Mouse (Mus musculus) limb, embryonic 12.5 days (tissue): ENCODE results near the gene Cda. TPM values are rescaled to one million over a fixed set of nuclear protein-coding genes. Genes with fewer than 3 reads are reported as not detected.

Source experiments
- ATAC-seq: fragments of 200-750 bp; cut with Nextera tagmentation; 2 replicates; pipeline ENCODE4 v1.8.0; 2017; ENCODE audit warnings: low read depth, moderate TSS enrichment; ENCODE audit not compliant: insufficient number of reproducible peaks, insufficient read depth, low FRiP score, low TSS enrichment
- H3K27ac ChIP-seq: fragments of 300-500 bp; sonication (generic); 2 replicates; pipeline ENCODE4 v1.5.1; 2016; ENCODE audit warnings: mild to moderate bottlenecking, moderate library complexity
- H3K27me3 ChIP-seq: fragments of 300-500 bp; sonication (generic); 2 replicates; pipeline ENCODE4 v1.6.1; 2016; ENCODE audit warnings: mild to moderate bottlenecking, moderate library complexity
- H3K36me3 ChIP-seq: fragments of 300-500 bp; sonication (generic); 2 replicates; pipeline ENCODE4 v1.6.1; 2016; ENCODE audit warnings: mild to moderate bottlenecking, moderate library complexity
- H3K4me1 ChIP-seq: fragments of 300-500 bp; sonication (generic); replicated peaks from 2 replicates; pipeline ENCODE4 v1.6.1; 2016
- H3K4me2 ChIP-seq: fragments of 300-500 bp; sonication (generic); 2 replicates; pipeline ENCODE4 v1.6.1; 2016; ENCODE audit warnings: mild to moderate bottlenecking, moderate library complexity
- H3K4me3 ChIP-seq: fragments of 300-500 bp; sonication (generic); replicated peaks from 2 replicates; pipeline ENCODE4 v1.5.1; 2016; ENCODE audit warnings: mild to moderate bottlenecking
- H3K9ac ChIP-seq: fragments of 300-500 bp; sonication (generic); replicated peaks from 2 replicates; pipeline ENCODE4 v1.6.1; 2016; ENCODE audit warnings: mild to moderate bottlenecking, moderate library complexity
- H3K9me3 ChIP-seq: fragments of 300-500 bp; sonication (generic); 2 replicates; pipeline ENCODE4 v1.6.1; 2016; ENCODE audit warnings: mild to moderate bottlenecking, moderate library complexity
- WGBS: fragments of 180-500 bp; shearing (Covaris S2); methylation state at CpG from one replicate; pipeline ENCODE4 v1.1.7; 2016; 5-methylcytosine and 5-hydroxymethylcytosine counted together
- polyA plus RNA-seq: library from polyadenylated mRNA; unstranded; fragments of >200 nt; fragmentation: Nextera tagmentation; extraction: Ambion mirVana; gene quantifications from 2 replicates; pipeline ENCODE4 v1.2.1, GENCODE M21; 2016

Gene Cda
- polyA plus RNA-seq, 1 experiment from 2014 or later = 4.0 TPM

DNA sequence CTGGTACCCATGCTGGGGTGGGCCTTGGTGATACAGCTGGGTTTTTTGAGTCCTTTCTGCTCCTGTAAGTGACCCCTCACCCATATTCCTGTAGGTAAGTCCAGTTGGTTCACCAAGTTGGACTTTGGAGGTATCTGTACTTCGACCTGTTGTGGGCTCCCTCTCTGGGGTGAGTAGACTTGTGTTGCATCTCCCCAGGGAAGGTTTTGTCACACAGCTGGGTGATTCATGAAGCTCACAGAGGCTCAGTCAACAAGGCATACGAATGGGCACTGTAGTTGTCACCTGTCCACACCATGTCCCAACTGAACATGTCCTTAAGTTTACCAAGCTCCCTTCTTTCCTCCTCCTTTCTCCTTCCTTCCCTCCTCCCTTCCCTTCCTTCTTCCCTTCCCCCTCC is 1.2 kb downstream of the Cda start:
- H3K4me3 ChIP-seq = no peak overlapping the region
- H3K27me3 ChIP-seq = peaks cover 44% of the 10 kb centered on the region
- 77% methylated on average over 2 of the region's 2 CpGs for WGBS
- no peak overlapping the region for H3K4me2 ChIP-seq
- H3K27ac ChIP-seq = no peak overlapping the region
- no peak for ATAC-seq
- H3K9me3 ChIP-seq = no peaks in the 10 kb centered on the region
- H3K36me3 ChIP-seq = no peaks in the 10 kb centered on the region
- H3K4me1 ChIP-seq = peaks cover 11% of the 10 kb centered on the region; the same call in 1 of the 2 replicates
- H3K9ac ChIP-seq = no peak overlapping the region

DNA sequence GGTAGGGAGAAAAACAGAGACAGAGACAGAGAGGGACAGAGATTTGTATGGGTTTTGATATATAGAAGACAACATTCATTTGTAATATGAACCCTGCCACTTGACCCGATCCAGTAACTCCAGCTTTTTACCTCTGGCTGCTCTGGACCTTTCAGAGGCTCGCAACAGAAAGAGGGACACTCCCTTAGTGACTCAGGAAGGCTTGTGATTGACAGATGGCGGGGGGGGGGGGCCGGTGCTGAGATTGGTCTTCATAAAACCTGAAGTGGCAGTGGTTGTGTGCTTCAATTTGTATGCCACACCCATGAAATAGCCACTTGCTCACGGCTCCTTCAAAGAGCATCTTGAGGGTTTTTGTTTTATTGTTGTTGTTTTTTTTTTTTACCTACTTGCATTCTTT is 4.3 kb downstream of the Cda start:
- no peak overlapping the region for H3K9ac ChIP-seq
- WGBS = 48% methylated on average over 5 of the region's 5 CpGs
- H3K4me3 ChIP-seq = no peak overlapping the region
- no peaks in the 10 kb centered on the region for H3K36me3 ChIP-seq
- no peak for ATAC-seq
- H3K9me3 ChIP-seq = no peaks in the 10 kb centered on the region
- peaks cover 10% of the 10 kb centered on the region; the same call in 1 of the 2 replicates for H3K4me1 ChIP-seq
- H3K4me2 ChIP-seq = no peak overlapping the region
- peaks cover 40% of the 10 kb centered on the region for H3K27me3 ChIP-seq
- H3K27ac ChIP-seq = no peak overlapping the region

DNA sequence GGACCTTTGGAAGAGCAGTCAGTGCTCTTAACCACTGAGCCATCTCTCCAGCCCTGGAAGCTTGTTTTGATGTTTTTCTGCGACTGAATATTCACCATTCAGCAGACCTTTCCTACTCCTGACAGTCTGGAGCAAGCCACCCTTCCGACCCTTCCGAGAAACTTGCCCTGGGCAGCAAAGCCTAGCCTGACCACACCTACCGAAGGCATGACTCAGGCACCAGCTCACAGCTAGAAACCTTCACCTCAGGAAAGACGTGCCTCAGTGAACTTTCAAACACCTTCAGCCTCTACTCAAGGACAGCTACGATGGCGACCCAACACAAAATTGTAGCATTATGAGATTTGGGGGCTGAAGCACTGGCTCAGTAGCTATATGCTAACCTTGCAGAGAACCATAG is 4.9 kb downstream of the Cda start:
- Histone ChIP-seq H3K4me2 (no peak overlapping the region), H3K9ac (no peak overlapping the region), H3K27ac (no peak overlapping the region), H3K36me3 (no peaks in the 10 kb centered on the region), H3K4me3 (no peak overlapping the region), H3K27me3 (peaks cover 33% of the 10 kb centered on the region), H3K4me1 (peaks cover 4% of the 10 kb centered on the region; the same call in 1 of the 2 replicates), H3K9me3 (no peaks in the 10 kb centered on the region)
- ATAC-seq = no peak
- WGBS = 78% methylated on average over 7 of the region's 7 CpGs

DNA sequence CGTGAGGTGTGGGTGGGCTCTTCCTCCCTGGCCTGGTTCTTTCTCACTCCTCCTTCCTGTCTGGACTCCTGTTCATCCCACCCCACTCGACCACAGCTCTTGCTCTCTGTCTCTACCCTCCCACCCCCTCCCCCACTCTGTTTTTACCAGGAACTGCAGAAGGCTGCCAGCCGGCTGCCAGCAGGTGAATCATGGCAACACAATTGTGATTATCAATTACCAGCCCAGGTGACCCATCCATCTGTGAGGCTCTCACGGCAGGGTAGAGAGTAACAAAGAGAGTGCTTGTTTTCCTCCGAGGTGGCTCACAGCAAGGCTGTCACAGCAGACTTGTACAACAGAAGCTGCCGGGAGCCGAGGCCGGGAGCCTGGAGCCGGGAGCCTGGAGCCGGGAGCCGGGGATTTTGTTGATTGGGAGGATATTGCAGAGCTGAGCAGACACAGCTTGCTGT is 6.4 kb downstream of the Cda start:
- Histone ChIP-seq H3K4me1 (no peaks in the 10 kb centered on the region), H3K4me3 (no peak overlapping the region), H3K4me2 (0 out of 2 replicates have a peak overlapping the region, but pooled peaks have one; percentile 5), H3K27ac (no peak overlapping the region), H3K27me3 (peaks cover 20% of the 10 kb centered on the region), H3K9ac (no peak overlapping the region), H3K9me3 (no peaks in the 10 kb centered on the region), H3K36me3 (no peaks in the 10 kb centered on the region)
- ATAC-seq = no peak
- 8% methylated on average over 11 of the region's 11 CpGs for WGBS

DNA sequence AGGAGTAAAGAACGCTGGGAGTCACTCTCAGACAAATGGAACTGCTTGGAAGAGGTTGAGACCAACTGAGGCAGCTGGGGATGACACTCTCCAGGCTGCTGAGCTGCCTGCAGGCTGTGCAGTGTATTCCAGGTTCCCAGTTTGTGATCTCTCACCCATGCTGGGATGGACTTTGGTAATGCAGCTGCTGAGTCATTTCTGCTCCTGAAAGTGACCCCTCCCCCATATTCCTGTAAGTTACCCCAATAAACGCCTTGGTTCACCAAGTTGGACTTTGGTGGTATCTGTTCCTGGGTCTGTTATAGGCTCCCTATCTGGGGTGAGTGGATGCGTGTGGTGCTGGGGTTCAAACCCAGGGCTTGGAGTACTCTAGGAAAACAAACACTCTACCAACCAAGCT is 9.6 kb downstream of the Cda start:
- no peaks in the 10 kb centered on the region for H3K9me3 ChIP-seq
- 79% methylated on average over 3 of the region's 3 CpGs for WGBS
- H3K27me3 ChIP-seq = peaks cover 14% of the 10 kb centered on the region
- no peak overlapping the region for H3K27ac ChIP-seq
- no peaks in the 10 kb centered on the region for H3K36me3 ChIP-seq
- no peak overlapping the region for H3K4me2 ChIP-seq
- no peak overlapping the region for H3K9ac ChIP-seq
- ATAC-seq = no peak
- no peaks in the 10 kb centered on the region for H3K4me1 ChIP-seq
- H3K4me3 ChIP-seq = no peak overlapping the region

DNA sequence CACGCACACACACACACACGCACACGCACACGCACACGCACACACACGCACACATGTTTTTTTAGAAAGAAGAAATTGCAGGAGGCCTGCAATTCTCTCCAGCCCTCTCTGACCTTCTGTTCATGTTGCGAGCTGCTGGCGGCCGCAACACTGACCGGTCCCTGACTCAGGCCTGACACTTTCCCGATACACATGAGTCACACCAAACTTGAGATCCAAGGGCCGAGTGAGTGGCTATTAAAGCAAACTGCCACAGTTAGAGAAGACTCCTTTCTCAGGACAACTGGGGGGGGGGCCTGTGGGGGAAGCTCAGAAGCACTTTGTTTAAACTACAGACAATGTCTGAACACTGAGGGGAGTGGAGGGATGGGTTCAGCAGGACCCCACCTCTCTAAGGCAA is 11.2 kb downstream of the Cda start:
- Histone ChIP-seq H3K4me1 (no peaks in the 10 kb centered on the region), H3K9me3 (no peaks in the 10 kb centered on the region), H3K4me3 (no peak overlapping the region), H3K4me2 (no peak overlapping the region), H3K27me3 (peaks cover 6% of the 10 kb centered on the region), H3K36me3 (no peaks in the 10 kb centered on the region), H3K27ac (no peak overlapping the region), H3K9ac (no peak overlapping the region)
- no peak for ATAC-seq
- 87% methylated on average over 12 of the region's 12 CpGs for WGBS

DNA sequence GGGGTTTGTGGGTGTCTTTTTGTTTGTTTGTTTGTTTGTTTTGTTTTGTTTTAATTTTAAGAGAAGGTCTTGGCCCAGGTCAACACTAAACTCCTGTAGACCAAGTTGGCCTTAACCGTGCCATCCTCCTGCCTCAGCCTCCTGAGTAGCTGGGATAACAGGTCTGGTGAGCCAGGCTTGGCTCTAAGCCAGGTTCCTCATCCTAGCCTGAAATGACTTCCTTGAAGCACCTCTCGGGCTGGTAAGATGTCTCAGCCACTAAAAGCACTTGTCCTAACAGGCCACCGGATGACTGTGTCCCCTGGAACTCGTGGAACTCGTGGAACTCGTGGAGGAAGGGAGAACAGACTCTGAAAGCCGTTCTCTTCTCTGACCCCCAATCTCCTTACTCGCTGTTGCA is 11.7 kb downstream of the Cda start:
- no peak for ATAC-seq
- WGBS = 81% methylated on average over 8 of the region's 8 CpGs
- Histone ChIP-seq H3K27me3 (peaks cover 2% of the 10 kb centered on the region), H3K36me3 (no peaks in the 10 kb centered on the region), H3K4me1 (no peaks in the 10 kb centered on the region), H3K9ac (no peak overlapping the region), H3K4me3 (no peak overlapping the region), H3K4me2 (no peak overlapping the region), H3K9me3 (no peaks in the 10 kb centered on the region), H3K27ac (no peak overlapping the region)

DNA sequence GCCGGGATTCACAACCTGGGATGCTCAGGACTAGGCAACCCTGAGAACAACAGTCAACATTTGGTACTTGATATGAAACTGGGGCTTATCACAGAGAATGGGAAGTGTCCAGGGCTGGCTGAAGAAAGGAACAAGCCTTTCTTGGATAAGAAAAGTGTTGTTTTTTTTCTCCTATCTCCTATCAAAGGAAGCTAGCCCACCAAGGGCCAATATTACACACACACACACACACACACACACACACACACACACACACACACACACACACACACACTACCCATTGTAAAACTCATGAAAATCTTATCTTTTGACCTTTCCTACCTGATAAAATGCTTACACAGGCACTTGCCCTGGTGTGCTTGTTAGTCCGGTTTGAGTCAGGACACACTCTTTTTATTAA is 12.3 kb downstream of the Cda start:
- Histone ChIP-seq H3K9ac (no peak overlapping the region), H3K4me2 (no peak overlapping the region), H3K4me3 (no peak overlapping the region), H3K4me1 (no peaks in the 10 kb centered on the region), H3K36me3 (no peaks in the 10 kb centered on the region), H3K27me3 (no peaks in the 10 kb centered on the region; the same call in 1 of the 2 replicates), H3K9me3 (no peaks in the 10 kb centered on the region), H3K27ac (no peak overlapping the region)
- WGBS = 88% methylated on average over 2 of the region's 2 CpGs
- no peak for ATAC-seq

DNA sequence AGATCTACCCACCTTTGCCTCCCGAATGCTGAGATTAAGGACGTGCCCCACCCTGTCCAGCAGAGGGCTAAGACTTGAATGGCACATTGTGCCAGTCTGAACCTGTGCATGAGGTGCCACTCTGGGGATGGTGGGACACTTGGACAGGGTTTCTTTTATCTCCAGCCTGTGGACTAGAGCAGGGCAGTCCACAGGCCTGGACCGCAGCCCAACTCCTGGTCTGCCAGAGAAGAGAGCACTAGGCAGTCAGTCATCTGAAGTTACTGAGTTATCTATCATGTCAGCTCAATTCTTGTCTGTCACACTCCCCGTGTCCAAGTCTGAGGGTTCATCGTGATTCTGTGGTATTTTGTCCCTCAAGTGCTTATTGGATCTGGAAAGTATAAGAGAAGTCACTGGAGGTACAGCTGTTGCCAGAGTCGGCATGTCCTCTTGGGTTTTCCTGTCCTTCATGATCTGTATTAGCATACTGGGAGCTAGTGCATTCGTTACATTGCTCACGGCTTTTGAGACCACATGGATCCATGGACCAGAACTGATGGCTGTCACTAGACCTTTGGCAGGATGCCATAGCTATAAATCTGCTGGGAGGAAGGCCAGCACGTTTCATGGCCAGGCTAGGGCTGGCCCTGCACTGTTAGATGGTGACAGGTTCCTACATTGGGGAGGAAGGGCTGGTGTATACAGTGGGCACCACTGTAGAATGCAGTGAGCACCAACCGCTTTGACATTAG is 14.2 kb downstream of the Cda start:
- Histone ChIP-seq H3K4me1 (no peaks in the 10 kb centered on the region), H3K9me3 (no peaks in the 10 kb centered on the region), H3K27me3 (no peaks in the 10 kb centered on the region), H3K9ac (no peak overlapping the region), H3K27ac (no peak overlapping the region), H3K4me2 (no peak overlapping the region), H3K4me3 (no peak overlapping the region), H3K36me3 (no peaks in the 10 kb centered on the region)
- WGBS = 80% methylated on average over 10 of the region's 10 CpGs
- ATAC-seq = no peak

DNA sequence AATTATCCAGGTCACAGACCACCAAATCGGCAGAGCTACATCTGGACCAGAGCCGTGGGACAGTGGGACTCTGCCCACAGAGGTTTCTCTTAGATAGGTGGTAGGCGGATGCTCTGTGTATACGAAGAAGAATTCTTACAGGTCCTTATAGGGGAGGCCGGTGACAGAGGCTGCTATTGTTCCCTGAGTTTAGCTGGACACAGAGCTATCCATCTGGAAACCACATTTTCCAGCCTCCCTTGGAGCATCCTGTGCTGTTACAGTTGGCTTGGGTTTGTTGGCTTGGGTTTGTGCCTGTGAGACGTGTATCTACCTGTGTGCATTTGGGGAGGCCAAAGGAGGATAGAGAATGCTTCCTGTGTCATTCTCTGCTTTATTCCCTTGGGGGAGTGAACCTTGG is 15.1 kb downstream of the Cda start:
- Histone ChIP-seq H3K4me2 (no peak overlapping the region), H3K4me1 (no peaks in the 10 kb centered on the region), H3K9ac (no peak overlapping the region), H3K36me3 (no peaks in the 10 kb centered on the region), H3K27ac (no peak overlapping the region), H3K27me3 (no peaks in the 10 kb centered on the region), H3K9me3 (no peaks in the 10 kb centered on the region), H3K4me3 (no peak overlapping the region)
- ATAC-seq = no peak
- 90% methylated on average over 6 of the region's 6 CpGs for WGBS

DNA sequence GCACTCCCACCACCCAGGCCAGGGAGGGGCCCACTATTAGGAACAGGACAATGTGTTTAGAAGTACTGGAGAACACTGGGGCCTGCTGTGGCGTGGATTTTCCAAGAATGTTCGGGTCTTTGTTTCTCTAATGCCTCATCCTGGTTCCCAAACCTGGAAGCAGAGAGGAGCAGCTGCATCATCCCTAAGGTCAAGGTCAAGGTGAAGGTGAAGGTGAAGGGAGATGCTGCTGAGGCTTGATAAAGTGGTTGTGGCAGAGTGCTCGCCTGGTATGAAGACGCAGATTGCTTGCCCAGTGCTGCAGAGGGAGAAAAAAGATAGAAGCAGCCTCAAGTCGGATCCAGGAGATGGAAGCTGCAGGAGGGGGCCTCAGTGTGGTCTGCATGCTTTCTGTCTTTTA is 16.0 kb downstream of the Cda start:
- WGBS = 80% methylated on average over 5 of the region's 5 CpGs
- Histone ChIP-seq H3K9me3 (no peaks in the 10 kb centered on the region), H3K27me3 (no peaks in the 10 kb centered on the region), H3K27ac (no peak overlapping the region), H3K4me1 (no peaks in the 10 kb centered on the region), H3K4me2 (no peak overlapping the region), H3K9ac (no peak overlapping the region), H3K36me3 (no peaks in the 10 kb centered on the region), H3K4me3 (no peak overlapping the region)
- ATAC-seq = no peak

DNA sequence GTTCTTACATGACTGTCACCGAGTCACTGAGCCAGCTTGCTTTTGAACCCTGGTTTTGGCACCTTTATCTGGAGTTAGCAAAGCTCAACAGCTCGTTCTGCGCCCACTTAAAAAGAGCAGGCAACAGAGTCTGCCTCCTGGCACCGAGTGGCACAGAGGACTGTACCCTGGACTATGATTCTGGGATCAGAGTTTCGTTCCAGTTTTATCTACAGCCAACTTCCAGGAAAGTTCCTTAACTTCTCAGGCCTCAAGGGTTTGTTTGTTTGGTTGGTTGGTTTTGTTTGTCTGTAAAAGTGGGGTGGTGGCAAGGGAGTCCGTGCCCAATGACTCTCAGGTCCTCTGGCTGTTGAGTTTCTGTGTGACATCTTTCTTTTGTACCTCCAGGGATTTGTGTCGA is 19.1 kb downstream of the Cda start:
- Histone ChIP-seq H3K9ac (no peak overlapping the region), H3K4me2 (no peak overlapping the region), H3K27ac (no peak overlapping the region), H3K9me3 (no peaks in the 10 kb centered on the region), H3K4me1 (no peaks in the 10 kb centered on the region), H3K27me3 (no peaks in the 10 kb centered on the region), H3K36me3 (no peaks in the 10 kb centered on the region), H3K4me3 (no peak overlapping the region)
- 80% methylated on average over 7 of the region's 7 CpGs for WGBS
- ATAC-seq = no peak
